Mouse (Mus musculus) bone marrow, adult 2 months (tissue): ENCODE measurements around the gene Leng1.

Source experiments
- CTCF ChIP-seq: fragments of 200-500 bp; IDR thresholded peaks from 2 replicates; pipeline ENCODE4 v1.5.1; 2011; ENCODE audit warnings: low read length, control low read depth; ENCODE audit not compliant: control insufficient read depth, insufficient read depth
- POLR2A ChIP-seq: fragments of 200-500 bp; IDR thresholded peaks from 2 replicates; pipeline ENCODE4 v1.6.1; 2011; ENCODE audit warnings: low read depth, mild to moderate bottlenecking, control low read depth, low read length, borderline replicate concordance; ENCODE audit not compliant: control insufficient read depth

DNA sequence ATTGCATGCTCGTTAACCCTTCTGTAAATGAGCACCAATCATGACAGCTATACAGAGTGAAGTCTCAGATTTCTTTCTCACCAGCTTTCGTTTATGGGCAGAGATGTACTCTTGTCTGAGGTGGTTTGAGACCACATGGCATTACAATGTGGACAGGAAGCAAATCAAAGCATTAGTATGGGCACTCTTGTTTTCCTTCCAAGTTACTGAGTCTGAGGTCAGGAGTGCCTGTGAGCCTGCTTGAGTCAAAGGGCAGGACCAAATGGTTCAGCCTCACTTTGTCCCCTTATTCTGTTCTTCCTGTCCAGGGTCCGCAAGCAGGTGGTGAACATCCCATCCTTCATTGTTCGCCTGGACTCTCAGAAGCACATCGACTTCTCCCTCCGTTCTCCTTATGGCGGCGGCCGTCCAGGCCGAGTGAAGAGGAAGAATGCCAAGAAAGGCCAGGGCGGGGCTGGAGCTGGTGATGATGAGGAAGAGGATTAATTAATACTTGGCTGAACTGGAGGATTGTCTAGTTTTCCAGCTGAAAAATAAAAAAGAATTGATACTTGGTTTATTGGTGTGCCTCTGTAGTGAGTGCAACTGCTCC is 40.8 kb upstream of the Leng1 start:
- TF ChIP-seq CTCF (no peak), POLR2A (no peak)
